Mouse (Mus musculus) cerebellum, postnatal 36 days (tissue): ENCODE results near the gene Mup2.
"Not testable (repeated sequence)": the region's sequence is repeated elsewhere in the genome, so short reads cannot be mapped to it uniquely, and the experiment has no call there.

Experiments
- DNase-seq, 2 experiments: peaks; one replicate each; pipeline ENCODE4 v3.0.0; 2021 to 2022; ENCODE audit warnings: mixed read lengths in 2 of 2

Mup2 gene

GRCm38 (mm10) chr4:60154189-60154588 is at the start of gene Mup2:
Gene Mup2, minus strand, starts transcription at chr4:60154289.
- DNase-seq, result not testable (repeated sequence)
